Mouse (Mus musculus) left cerebral cortex, adult 18-20 months (tissue): ENCODE results near the gene Akt1s1. TPM values are rescaled to one million over a fixed set of nuclear protein-coding genes. Genes with fewer than 3 reads are reported as not detected.
A peak's percentile ranks its signal among the peaks of the same experiment; 100 is the strongest.
"Not testable (repeated sequence)": the region's sequence is repeated elsewhere in the genome, so short reads cannot be mapped to it uniquely, and the experiment has no call there.

Experiments
- DNase-seq, 2 experiments: peaks; one replicate each; pipeline ENCODE4 v3.0.0; 2021 to 2022; ENCODE audit warnings: low spot score in 2 of 2, mixed read lengths in 1 of 2
- total RNA-seq, 2 experiments: library from RNA; stranded (reverse); gene quantifications; 2 replicates each; pipeline ENCODE4 v1.2.3; 2021

The Akt1s1 gene
- total RNA-seq, 2 experiments from 2014 or later, result 67.9 to 70.1 TPM

DNA sequence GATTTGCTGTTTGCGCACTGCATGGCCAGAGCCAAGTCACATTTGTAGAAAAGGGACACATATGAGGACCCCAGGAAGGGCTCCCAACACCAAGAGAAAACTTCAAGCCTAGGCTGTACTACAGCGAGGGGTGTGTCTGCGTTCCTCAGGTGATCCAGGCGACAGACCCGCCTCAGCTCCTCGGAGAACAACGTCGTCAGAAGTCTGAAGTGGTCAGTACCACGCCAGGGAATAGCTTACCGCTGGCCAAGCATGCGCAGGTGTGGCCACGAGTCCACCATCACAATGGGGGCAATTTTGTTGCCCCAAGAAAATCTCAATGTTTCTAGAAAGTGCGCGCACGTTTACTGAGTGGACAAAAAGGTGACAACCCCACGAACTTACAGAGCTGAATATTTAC is 19.7 kb downstream of the Akt1s1 start:
- DNase-seq, result no peak

DNA sequence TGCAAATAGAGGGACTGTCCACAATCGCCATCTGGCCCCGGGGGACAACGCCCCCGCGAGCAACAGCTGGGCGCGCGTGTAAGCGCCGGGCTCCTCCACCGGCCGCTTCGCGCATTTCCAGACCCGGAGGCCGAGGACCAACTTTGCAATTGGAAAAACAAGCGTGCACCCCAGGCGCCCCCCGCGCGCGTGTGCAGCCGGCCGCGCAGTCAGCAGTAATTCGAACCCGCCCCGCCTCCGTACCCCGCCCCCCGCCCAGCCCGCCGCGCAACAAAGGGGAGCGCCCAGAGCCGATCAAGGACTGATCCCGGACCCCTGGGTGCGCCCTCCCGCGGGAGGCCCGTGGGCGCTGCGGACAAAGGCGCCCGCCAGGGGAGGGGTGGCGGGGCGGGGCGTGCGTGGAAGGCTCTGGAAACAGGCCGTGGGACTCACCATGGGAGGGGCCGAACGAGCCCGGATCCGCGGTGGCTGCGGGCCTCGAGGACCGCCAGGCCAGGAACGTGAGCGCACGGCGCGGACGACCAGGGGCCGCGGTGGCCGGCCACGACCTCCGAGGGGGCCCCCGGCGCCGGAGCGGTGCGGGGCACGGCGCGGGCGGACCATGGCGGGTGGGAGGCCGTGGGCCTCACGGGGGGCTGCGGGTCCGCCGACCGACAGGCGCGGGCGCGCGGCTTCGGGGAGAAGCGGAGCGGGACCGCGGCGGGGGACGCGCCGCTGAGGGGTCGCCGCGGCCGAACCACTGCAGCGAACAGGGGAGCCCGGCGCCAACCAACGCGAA is 20.3 kb downstream of the Akt1s1 start:
- peak; percentile 55 to 57 for DNase-seq

DNA sequence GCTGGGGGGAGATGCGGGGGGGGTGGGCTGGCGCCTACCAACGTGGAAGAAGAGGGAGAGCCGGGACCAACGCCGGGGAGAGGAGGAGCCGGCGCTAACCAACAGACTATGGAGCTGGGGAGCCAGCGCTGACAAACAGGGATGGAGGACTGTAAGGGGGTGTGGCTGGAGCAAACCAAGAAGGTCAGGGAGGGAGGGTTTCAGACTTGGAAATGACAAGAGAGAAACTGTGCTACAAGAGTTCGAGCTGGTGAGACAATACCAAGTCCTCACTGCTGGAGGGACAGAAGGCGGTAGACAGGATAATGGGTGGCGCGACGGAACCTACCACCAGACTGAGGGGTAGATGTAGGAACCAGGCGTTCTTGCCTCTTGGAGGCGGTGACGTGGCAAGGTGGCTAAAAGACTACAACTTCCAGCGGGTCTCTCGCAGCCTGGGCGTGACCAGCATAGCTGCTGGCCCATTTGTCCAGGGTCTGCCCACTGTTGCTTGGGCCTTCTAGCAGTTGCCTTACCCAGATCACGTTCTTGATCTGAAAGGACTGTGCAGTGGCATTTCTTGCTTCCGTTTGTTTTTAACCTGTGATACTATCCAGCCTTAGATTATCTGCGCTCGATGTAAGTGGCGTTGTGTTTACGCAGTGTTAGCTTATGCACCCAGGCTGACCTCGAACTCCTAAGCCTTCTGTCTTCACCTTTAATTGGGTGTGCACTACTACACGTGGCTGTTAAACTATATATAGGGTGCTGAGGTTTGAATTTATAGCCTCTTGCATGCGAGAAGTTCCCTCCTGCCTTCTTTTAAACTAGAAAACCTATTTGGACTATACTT is 21.1 kb downstream of the Akt1s1 start, which contains the start of gene Ptov1:
TSS of gene Ptov1 (minus strand) at position 92 of the 832 bp plus-strand sequence.
- peak; percentile 90 to 96 for DNase-seq

DNA sequence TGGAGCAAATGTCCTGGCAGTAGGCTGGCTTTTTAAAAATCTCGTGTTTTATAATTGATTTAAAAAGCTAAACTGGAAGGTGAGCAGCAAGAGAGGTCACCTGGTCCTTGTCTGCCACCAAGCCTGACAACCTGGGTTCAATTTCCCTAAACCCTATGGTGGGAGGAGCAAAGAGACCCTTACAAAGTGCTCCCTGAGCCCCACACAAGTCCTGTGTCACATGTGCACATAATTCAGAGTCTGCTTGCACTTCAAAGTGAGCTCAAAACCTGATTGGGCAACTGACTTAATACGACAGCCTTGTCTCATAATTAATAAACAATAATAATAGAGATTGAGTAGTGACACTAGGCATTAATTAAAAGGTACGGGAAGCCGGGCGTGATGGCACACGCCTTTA is 21.8 kb downstream of the Akt1s1 start:
- no peak for DNase-seq

DNA sequence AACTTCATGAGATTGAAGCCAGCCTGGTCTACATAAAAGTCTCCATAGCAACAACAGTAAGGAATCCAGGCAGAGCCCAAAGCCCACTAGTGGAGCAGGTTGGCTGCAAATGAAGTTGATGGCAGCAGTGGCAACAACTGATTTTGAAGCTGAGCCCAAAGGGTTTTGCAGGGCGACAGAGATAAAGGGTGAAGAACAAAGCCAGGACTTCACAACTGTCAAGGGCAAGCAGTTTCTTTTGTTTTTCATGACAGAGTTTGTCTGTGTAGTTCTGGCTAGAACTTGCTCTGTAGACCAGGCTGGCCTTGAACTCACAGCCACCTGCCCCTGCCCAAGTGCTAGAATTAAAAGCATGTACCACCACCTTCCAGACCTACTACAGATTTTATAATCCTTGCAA is 22.4 kb downstream of the Akt1s1 start:
- no peak for DNase-seq

DNA sequence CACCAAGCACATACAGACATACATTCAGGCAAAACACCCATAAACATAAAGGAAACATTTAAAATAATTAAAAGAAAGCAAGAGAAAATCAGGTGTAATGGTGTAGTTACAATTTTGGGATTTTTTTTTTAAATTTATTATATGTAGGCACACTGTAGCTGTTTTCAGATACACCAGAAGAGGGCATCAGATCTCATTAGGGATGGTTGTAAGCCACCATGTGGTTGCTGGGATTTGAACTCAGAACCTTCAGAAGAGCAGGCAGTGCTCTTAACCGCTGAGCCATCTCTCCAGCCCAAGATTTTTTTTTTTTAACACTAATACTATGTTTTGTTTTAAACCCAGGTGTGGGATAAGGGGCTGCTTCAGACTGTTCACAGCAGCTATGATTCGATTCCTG is 23.0 kb downstream of the Akt1s1 start:
- not testable (repeated sequence) for DNase-seq

DNA sequence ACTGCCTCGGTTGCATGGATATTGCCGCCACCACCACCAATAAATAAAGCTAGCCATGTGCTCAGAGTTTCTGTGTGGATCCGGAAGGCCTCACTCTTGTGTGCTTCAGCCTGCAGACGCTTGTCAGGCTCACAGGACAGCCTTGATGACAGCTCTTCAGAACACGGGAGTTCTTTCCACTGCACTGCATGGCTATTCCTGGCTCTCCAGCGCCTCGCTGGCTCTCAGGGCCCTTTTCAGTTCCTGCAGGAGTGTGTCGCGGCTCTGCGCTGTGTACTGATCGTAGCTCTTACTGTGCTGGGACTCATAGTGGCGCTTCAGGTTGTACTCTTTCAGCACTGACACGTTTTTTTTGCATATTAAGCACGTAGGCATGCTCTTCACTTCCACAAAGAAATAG is 29.0 kb downstream of the Akt1s1 start:
- no peak for DNase-seq

DNA sequence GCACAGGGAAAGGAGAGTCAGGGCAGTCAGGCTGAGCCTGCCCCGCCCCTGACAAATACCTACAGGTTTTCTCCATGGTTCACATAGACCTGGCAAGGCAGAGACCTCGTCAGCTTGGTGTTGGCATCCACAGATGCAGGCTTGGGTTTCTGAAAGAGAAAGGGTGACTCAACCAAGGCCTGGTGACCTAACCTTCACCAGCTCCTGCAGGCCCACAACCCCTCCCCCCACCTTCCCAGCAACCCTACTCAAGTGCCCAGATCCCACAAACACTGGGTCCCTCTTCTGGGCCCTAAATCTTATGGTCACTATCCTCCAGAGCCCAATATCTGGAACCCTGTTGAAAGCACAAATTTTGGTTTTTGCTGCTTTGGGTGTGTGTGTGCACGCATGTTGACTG is 34.2 kb downstream of the Akt1s1 start:
- no peak for DNase-seq

DNA sequence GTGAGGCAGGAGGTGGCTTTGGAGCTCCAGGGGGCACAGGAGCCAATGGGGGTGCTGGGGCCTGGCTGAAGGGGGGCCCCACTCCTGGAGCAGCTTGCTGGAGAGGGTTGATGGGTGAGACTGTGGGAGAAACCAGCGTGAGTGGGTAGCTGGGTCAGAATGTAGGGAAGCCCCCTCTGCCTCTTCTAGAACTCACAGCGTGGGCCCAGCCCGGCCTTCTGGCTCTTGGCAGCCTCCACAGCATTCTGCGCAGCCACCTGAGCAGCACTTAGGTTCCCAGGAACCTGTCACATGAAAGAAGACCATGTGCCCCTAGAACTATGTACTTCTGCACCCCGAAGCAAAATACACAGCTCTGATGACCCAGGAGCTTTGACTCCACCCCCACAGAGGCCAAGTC is 35.8 kb downstream of the Akt1s1 start:
- DNase-seq, result no peak

DNA sequence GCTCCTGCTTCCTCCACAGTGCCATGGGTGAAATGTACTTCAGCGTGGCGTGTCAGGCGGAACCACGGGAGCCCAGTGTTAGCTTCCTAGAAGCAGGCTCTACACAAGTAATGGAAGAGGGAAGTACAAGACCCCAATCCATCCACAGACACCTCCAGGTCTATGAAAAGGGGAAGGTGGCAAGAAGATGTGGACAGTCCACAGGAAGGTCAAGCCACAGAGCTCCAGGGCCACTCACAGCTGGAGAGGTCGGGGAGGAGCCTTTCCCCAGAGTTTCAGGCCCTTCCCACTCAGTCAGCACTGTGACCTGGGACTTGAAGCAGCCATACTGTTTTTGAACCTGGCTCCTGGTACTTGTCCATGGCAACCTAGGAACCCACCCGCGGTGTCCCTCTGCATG is 38.2 kb downstream of the Akt1s1 start:
- DNase-seq, result no peak

DNA sequence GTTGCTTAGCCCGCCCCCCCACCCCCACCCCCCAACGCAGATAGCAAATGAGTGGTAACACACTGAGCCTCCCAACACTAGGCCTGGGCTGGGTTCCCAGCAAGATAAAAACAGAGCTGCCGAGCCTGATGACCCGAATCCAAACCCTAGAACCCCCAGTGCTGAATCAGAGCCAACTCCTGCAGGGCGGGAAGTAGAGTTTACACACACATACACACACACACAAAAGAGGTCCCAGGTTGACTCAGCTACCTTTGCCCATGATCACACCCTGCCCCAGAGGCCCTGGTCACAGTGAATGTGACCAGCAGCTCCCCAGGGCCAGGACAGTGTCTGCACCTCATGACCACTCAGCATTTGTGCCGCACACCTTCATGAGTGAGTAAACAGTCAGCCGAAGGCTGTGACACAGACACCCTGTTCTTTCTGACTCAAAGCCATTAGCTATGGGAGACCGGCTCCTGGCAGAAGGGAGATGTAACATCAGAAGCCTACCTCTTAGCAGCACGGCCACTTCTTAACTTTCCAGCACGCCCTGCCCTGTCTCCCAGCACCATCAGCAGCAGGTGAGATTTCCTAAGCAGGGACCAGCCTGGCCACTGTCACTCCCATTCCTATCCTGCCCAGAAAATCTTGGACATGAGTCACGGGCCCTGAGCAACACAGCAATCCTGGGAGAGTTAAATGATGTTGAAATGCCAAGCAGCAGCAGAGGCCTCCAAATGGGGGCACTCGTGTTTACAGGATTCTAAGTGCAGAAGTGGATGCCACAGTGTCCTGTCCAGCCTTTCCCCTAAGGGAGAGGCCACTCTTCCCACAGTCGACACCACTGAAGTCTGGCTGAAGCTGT is 39.7 kb downstream of the Akt1s1 start:
- DNase-seq, result no peak

DNA sequence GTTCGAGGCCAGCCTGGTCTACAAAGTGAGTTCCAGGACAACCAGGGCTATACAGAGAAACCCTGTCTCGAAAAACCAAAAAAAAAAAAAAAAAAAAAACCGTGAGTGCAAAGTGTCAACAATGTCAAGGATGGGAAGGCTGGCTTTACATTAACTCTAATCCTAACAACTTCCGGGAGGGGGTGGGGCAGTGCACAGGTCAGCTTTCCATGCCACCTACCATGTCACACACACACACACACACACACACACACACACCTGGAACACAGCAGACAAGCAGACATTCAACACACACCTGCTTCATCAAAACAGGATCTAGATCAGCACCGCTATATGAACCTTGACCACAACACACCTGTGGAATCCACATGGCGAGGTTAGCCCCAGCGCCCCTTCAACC is 41.4 kb downstream of the Akt1s1 start:
- no peak for DNase-seq

DNA sequence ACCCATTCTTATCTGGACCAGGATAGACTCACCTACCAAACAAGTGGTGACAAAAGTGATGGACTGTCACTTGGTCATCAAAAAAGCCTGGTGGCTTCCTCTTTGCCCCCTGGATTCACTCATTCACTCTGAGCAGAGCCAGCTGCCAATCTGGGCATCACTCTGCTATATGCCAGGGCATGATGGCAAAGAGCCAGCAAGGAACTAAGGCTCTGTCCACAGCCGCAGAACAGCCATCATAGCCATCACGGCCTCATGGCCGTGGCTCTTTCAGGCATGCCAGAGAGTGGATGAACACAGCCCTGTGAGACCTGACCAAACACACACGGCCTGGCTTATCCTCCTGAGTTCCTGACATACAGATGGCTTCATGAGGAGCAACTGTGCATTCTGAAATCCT is 41.9 kb downstream of the Akt1s1 start:
- no peak for DNase-seq

DNA sequence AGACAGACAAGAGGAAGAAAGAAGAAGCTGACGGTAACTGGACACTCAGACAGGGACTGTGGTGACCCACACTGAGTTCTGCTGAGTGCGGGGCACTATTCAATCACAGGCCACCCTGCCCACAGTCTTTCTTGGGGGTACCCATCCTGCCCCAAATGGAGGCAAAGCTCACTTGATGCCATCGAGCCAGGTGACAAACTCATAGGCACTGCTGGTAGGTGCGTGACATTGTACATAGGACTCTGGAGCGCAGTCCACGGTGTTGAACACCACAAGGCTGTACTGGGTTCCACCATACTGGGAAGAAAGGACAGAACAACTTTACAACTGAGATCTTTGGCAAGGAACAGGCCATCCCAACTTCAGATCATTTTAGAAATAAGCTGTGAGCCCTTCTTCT is 42.8 kb downstream of the Akt1s1 start:
- no peak for DNase-seq

DNA sequence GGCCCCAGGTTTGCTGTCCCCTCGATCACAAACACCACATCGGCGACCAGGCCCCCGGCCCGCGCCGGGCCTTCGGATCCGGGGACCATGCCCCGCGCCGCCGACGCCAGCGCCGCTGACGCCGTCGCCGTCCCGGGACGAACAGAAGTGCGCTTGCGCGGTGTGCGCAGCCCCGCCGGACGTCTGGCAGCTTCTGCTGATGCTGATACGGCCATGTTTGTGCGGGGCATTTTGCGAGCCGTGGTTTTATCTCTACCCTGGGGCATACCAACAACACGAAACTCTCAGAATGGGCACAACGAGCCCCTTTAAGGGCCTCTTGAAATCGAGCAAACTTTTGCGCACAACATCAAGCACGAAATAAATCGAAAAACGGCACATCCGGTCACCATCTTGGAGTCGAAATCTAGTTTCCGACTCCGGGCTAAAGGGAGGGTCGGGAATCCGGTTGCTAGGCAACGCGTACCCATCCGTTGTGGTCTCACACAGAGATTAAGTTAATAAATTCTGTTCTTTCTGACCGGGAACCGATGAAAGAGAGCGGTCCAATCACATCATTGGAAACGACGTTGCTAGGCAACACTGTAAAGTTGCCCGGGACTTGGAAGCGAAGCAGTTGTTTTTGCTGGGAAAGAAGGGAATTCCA is 43.6 kb downstream of the Akt1s1 start, which contains the start of gene Med25:
TSS of gene Med25 (minus strand) at position 437 of the 646 bp plus-strand sequence.
- peak; percentile 86 to 90 for DNase-seq

DNA sequence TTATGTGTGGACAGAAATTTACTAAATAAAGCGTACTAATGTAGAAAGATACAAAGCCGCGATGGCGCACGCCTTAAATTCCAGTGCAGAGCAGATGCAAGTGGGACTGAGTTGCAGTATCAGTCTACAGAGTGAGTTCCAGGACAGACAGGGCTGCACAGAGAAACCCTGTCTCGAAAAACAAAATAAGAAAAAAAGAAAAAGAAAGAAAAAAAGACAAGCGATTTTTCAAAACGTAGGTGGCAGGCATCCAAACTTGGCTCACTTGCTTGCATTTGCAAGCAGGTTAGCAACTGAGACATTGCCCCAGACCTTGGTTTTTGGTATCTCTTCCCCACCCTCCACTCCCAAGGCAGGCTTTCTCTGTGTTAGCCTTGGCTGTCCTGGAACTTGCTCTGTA is 44.4 kb downstream of the Akt1s1 start:
- no peak for DNase-seq

DNA sequence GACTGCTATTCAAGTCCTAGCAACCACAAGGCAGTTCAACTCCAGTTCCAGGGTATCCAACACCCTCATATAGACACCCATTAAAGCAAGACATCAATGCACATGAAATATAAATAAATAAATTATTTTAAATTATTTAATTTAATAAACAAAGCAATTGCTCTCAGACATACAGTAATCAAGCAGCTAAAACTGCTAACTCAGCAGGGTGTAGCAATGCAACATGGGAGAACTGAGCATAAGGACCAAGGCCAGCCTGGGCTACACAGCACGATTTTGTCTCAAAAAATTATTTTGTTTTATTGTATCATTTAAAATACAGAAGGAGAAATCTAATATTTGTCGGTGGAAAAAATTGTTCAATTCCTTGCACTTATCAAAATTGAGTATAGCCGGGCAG is 45.4 kb downstream of the Akt1s1 start:
- no peak for DNase-seq

DNA sequence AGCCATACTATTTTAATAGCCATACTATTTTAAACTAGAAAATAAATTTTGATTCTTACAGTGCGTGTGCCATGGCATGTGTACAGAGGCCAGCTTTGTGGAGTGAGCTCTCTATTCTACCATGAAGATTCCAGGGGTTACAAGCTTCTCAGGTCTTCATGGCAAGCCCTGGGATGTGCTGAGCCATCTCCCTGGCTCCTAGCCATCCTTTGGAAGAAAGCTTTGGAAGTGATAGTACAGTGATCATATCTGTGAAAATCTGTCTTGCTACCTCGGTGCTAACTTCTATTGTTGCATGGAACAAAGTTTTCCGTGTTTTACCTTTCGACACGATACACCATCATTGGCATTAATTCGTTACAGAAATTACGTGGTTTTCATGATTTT is 46.4 kb downstream of the Akt1s1 start:
- no peak for DNase-seq

DNA sequence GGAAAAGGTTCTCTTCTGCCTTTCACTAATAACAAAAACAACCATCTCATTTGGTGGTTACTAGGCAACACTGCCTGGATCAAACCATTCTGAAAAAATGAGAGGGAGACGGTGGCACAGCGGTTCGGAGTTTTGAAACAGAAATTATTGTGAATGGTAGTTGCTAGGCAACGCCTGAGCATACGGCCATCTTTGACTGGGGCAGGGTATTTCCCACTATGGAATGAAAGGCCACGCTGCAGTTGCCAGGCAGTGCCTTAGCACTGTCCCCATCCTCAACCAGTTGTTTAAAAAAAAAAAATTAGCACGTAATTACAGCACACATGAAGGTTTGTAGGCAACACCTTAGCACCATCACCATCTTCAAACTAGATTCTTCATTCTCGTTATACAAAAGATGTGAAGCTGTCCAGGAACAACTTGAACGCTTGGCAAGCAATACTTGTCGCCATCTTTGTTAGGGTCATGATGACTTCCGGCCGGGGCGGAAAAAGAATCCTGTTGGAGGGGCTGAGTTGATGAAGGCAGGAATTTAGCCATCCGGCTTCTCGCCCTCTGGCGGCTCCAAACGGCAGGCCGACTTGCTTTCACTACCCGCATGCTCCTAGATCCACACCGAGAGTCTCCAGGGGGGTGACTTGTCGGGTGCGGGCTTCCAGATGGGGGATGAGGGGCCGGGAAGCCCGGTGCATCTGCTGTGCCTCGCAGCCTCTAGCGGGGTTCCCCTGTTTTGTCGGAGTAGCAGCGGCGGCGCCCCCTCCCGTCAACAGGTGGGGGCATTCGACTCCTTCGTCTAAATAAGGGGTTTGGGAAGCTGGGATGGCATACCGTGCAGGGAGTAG is 47.0 kb downstream of the Akt1s1 start, which contains the start of gene Fuz:
TSS of gene Fuz (plus strand) at position 487 of the 842 bp plus-strand sequence.
- DNase-seq, result peak; percentile 87 to 91

DNA sequence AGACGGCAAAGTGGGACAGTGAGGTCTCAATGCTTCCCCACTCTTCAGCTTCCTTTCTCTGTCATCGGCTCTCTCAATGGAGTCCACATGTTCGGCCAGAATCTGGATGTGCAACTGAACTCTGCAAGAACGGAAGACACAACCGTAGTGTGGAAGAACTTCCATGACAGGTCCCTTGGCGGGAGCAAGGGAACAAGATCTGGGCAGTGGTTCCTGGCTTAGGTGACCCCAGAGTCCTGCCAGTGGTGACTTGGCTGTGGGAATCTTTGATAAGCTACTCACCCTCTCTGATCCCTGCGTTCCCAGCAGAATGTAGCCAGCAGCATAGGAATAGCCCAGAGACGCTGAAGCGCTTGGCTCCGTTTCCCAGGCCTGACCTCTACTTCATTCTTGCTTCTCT is 47.7 kb downstream of the Akt1s1 start:
- no peak for DNase-seq
